Mouse (Mus musculus) MEL (cell line): ENCODE data around the gene Prkar1a. TPM values are rescaled to one million over a fixed set of nuclear protein-coding genes. Genes with fewer than 3 reads are reported as not detected.

Source experiments
- DNase-seq: peaks from one replicate; pipeline ENCODE4 v3.0.0; 2011; ENCODE audit warnings: low read depth, low spot score
- H3K27ac ChIP-seq: 2 replicates; pipeline ENCODE4 v1.5.1; 2012; ENCODE audit warnings: low read depth, mild to moderate bottlenecking, control low read depth, low read length, moderate library complexity; ENCODE audit not compliant: control insufficient read depth
- H3K27me3 ChIP-seq, 2 experiments: fragments of 150-350 bp in 1 of 2; sonication (generic) in 1 of 2; 2 replicates each; pipeline ENCODE4 v1.6.1; 2012; ENCODE audit warnings: low read length in 2 of 2, mild to moderate bottlenecking in 2 of 2, improper control_type of control experiment in 1 of 2, moderate library complexity in 1 of 2; ENCODE audit not compliant: insufficient read depth in 2 of 2, control insufficient read depth in 1 of 2
- H3K36me3 ChIP-seq, 2 experiments: 2 replicates each; pipeline ENCODE4 v1.6.1; 2012 to 2014; ENCODE audit warnings: low read length in 2 of 2, improper control_type of control experiment in 1 of 2, inconsistent platforms in 1 of 2, mild to moderate bottlenecking in 1 of 2; ENCODE audit not compliant: insufficient read depth in 2 of 2, control insufficient read depth in 1 of 2
- H3K4me1 ChIP-seq, 2 experiments: fragments of 150-350 bp in 1 of 2; sonication (generic) in 1 of 2; 2 replicates each; pipeline ENCODE4 v1.6.1; 2012; ENCODE audit warnings: low read length in 2 of 2, improper control_type of control experiment in 1 of 2, mild to moderate bottlenecking in 1 of 2; ENCODE audit not compliant: insufficient read depth in 2 of 2, control insufficient read depth in 1 of 2
- H3K4me3 ChIP-seq, 2 experiments: fragments of 150-350 bp in 1 of 2; sonication (generic) in 1 of 2; 2 replicates each; pipeline ENCODE4 v1.5.1; 2012; ENCODE audit warnings: low read depth in 2 of 2, low read length in 2 of 2, mild to moderate bottlenecking in 2 of 2, moderate library complexity in 2 of 2, control low read depth in 1 of 2, improper control_type of control experiment in 1 of 2; ENCODE audit not compliant: control insufficient read depth in 1 of 2, insufficient read depth in 1 of 2
- H3K79me2 ChIP-seq: 2 replicates; pipeline ENCODE4 v1.6.1; 2012; ENCODE audit warnings: mild to moderate bottlenecking, low read length, moderate library complexity; ENCODE audit not compliant: control insufficient read depth, poor library complexity, insufficient read depth
- H3K9ac ChIP-seq: 2 replicates; pipeline ENCODE4 v1.6.1; 2012; ENCODE audit warnings: low read depth, mild to moderate bottlenecking, control low read depth, low read length, moderate library complexity; ENCODE audit not compliant: control insufficient read depth, poor library complexity, severe bottlenecking
- H3K9me3 ChIP-seq: fragments of 150-350 bp; sonication (generic); replicated peaks from 2 replicates; pipeline ENCODE4 v1.6.1; 2012; ENCODE audit warnings: mild to moderate bottlenecking, low read length, improper control_type of control experiment, moderate library complexity; ENCODE audit not compliant: insufficient read depth
- BHLHE40 ChIP-seq: IDR thresholded peaks from 2 replicates; pipeline ENCODE4 v1.6.1; 2012; ENCODE audit warnings: low read depth, mild to moderate bottlenecking, inconsistent platforms, low read length, improper control_type of control experiment, borderline replicate concordance
- CHD1 ChIP-seq: IDR thresholded peaks from 2 replicates; pipeline ENCODE4 v1.6.1; 2012; ENCODE audit warnings: low read depth, mild to moderate bottlenecking, inconsistent platforms, low read length, improper control_type of control experiment
- CHD2 ChIP-seq: IDR thresholded peaks from 2 replicates; pipeline ENCODE4 v1.6.1; 2011; ENCODE audit warnings: low read length, improper control_type of control experiment
- CTCF ChIP-seq, 3 experiments: IDR thresholded peaks in 2 of 3; conservative IDR thresholded peaks in 1 of 3; 2 replicates each; pipeline ENCODE4 v1.5.1; 2011 to 2012; ENCODE audit warnings: low read length in 3 of 3, low read depth in 2 of 3, mild to moderate bottlenecking in 2 of 3, improper control_type of control experiment in 1 of 3, inconsistent platforms in 1 of 3, mixed read lengths in 1 of 3, moderate library complexity in 1 of 3; ENCODE audit not compliant: control insufficient read depth in 1 of 3, insufficient read depth in 1 of 3, poor library complexity in 1 of 3, severe bottlenecking in 1 of 3
- E2F4 ChIP-seq: IDR thresholded peaks from 2 replicates; pipeline ENCODE4 v1.6.1; 2011; ENCODE audit warnings: low read depth, low read length, improper control_type of control experiment, borderline replicate concordance
- ELF1 ChIP-seq: IDR thresholded peaks from 2 replicates; pipeline ENCODE4 v1.6.1; 2014; ENCODE audit warnings: low read depth, mild to moderate bottlenecking, inconsistent platforms, low read length, improper control_type of control experiment, moderate library complexity
- EP300 ChIP-seq, 2 experiments: IDR thresholded peaks; 2 replicates each; pipeline ENCODE4 v1.6.1; 2011; ENCODE audit warnings: improper control_type of control experiment in 2 of 2, low read length in 2 of 2, low read depth in 1 of 2, mild to moderate bottlenecking in 1 of 2
- ETS1 ChIP-seq: IDR thresholded peaks from 2 replicates; pipeline ENCODE4 v1.6.1; 2012; ENCODE audit warnings: low read depth, mild to moderate bottlenecking, inconsistent platforms, low read length, improper control_type of control experiment, moderate library complexity
- GABPA ChIP-seq: IDR thresholded peaks from 2 replicates; pipeline ENCODE4 v1.6.1; 2012; ENCODE audit warnings: low read depth, mild to moderate bottlenecking, inconsistent platforms, low read length, improper control_type of control experiment, moderate library complexity
- GATA1 ChIP-seq: IDR thresholded peaks from 2 replicates; pipeline ENCODE4 v1.6.1; 2011; ENCODE audit warnings: low read depth, low read length, improper control_type of control experiment
- HCFC1 ChIP-seq: IDR thresholded peaks from 2 replicates; pipeline ENCODE4 v1.6.1; 2012; ENCODE audit warnings: low read depth, mild to moderate bottlenecking, inconsistent platforms, low read length, improper control_type of control experiment, moderate library complexity
- JUND ChIP-seq: IDR thresholded peaks from 2 replicates; pipeline ENCODE4 v1.6.1; 2011; ENCODE audit warnings: low read depth, mild to moderate bottlenecking, improper control_type of control experiment, low read length
- MAFK ChIP-seq: IDR thresholded peaks from 2 replicates; pipeline ENCODE4 v1.6.1; 2011; ENCODE audit warnings: low read depth, mild to moderate bottlenecking, low read length, improper control_type of control experiment, borderline replicate concordance
- MAX ChIP-seq: IDR thresholded peaks from 2 replicates; pipeline ENCODE4 v1.6.1; 2011; ENCODE audit warnings: low read length, improper control_type of control experiment
- MAZ ChIP-seq: IDR thresholded peaks from 2 replicates; pipeline ENCODE4 v1.6.1; 2012; ENCODE audit warnings: low read depth, mild to moderate bottlenecking, inconsistent platforms, low read length, improper control_type of control experiment
- MEF2A ChIP-seq: IDR thresholded peaks from 2 replicates; pipeline ENCODE4 v1.6.1; 2014; ENCODE audit warnings: low read depth, mild to moderate bottlenecking, inconsistent platforms, low read length, improper control_type of control experiment; ENCODE audit not compliant: poor library complexity, insufficient replicate concordance, severe bottlenecking; ENCODE audit errors: extremely low read depth
- MXI1 ChIP-seq: IDR thresholded peaks from 2 replicates; pipeline ENCODE4 v1.6.1; 2011; ENCODE audit warnings: mild to moderate bottlenecking, low read depth, low read length, improper control_type of control experiment
- MYB ChIP-seq: IDR thresholded peaks from 2 replicates; pipeline ENCODE4 v1.6.1; 2011; ENCODE audit warnings: mild to moderate bottlenecking, low read depth, low read length, improper control_type of control experiment
- MYC ChIP-seq: IDR thresholded peaks from 2 replicates; pipeline ENCODE4 v1.6.1; 2011; ENCODE audit warnings: low read depth, mild to moderate bottlenecking, low read length, improper control_type of control experiment, moderate library complexity
- NELFE ChIP-seq: IDR thresholded peaks from 2 replicates; pipeline ENCODE4 v1.6.1; 2011; ENCODE audit warnings: low read depth, low read length, improper control_type of control experiment
- NRF1 ChIP-seq: IDR thresholded peaks from 2 replicates; pipeline ENCODE4 v1.6.1; 2014; ENCODE audit warnings: low read depth, mild to moderate bottlenecking, inconsistent platforms, low read length, improper control_type of control experiment, moderate library complexity; ENCODE audit not compliant: poor library complexity, insufficient read depth, severe bottlenecking
- POLR2A ChIP-seq, 2 experiments: IDR thresholded peaks; 2 replicates each; pipeline ENCODE4 v1.6.1; 2011 to 2012; ENCODE audit warnings: low read length in 2 of 2, mild to moderate bottlenecking in 2 of 2, control low read depth in 1 of 2, improper control_type of control experiment in 1 of 2, low read depth in 1 of 2, moderate library complexity in 1 of 2; ENCODE audit not compliant: control insufficient read depth in 1 of 2, insufficient read depth in 1 of 2, poor library complexity in 1 of 2
- POLR2AphosphoS2 ChIP-seq: IDR thresholded peaks from 2 replicates; pipeline ENCODE4 v1.6.1; 2011; ENCODE audit warnings: low read length, improper control_type of control experiment
- POLR2AphosphoS5 ChIP-seq: IDR thresholded peaks from 2 replicates; pipeline ENCODE4 v1.6.1; 2012; ENCODE audit warnings: low read depth, borderline replicate concordance, mild to moderate bottlenecking, inconsistent platforms, low read length, moderate library complexity, mixed read lengths
- RAD21 ChIP-seq: IDR thresholded peaks from 2 replicates; pipeline ENCODE4 v1.6.1; 2011; ENCODE audit warnings: mild to moderate bottlenecking, low read depth, low read length, improper control_type of control experiment
- RCOR1 ChIP-seq: IDR thresholded peaks from 2 replicates; pipeline ENCODE4 v1.6.1; 2012; ENCODE audit warnings: low read depth, mild to moderate bottlenecking, inconsistent platforms, low read length, improper control_type of control experiment
- SIN3A ChIP-seq: IDR thresholded peaks from 2 replicates; pipeline ENCODE4 v1.6.1; 2012; ENCODE audit warnings: low read length, improper control_type of control experiment, inconsistent platforms
- SMC3 ChIP-seq: IDR thresholded peaks from 2 replicates; pipeline ENCODE4 v1.6.1; 2011; ENCODE audit warnings: low read depth, low read length, improper control_type of control experiment
- TAL1 ChIP-seq: IDR thresholded peaks from 2 replicates; pipeline ENCODE4 v1.6.1; 2012; ENCODE audit warnings: mild to moderate bottlenecking, inconsistent platforms, low read length, moderate library complexity, mixed read lengths
- TBP ChIP-seq: IDR thresholded peaks from 2 replicates; pipeline ENCODE4 v1.8.0; 2011; ENCODE audit warnings: low read depth, low read length, improper control_type of control experiment
- TCF12 ChIP-seq: IDR thresholded peaks from 2 replicates; pipeline ENCODE4 v1.6.1; 2014; ENCODE audit warnings: low read depth, mild to moderate bottlenecking, inconsistent platforms, low read length, improper control_type of control experiment, moderate library complexity
- UBTF ChIP-seq: IDR thresholded peaks from 2 replicates; pipeline ENCODE4 v1.6.1; 2012; ENCODE audit warnings: low read depth, mild to moderate bottlenecking, inconsistent platforms, low read length, improper control_type of control experiment, moderate library complexity, borderline replicate concordance; ENCODE audit not compliant: insufficient read depth
- USF1 ChIP-seq: IDR thresholded peaks from 2 replicates; pipeline ENCODE4 v1.6.1; 2014; ENCODE audit warnings: low read depth, mild to moderate bottlenecking, inconsistent platforms, low read length, improper control_type of control experiment, moderate library complexity
- ZKSCAN1 ChIP-seq: IDR thresholded peaks from 2 replicates; pipeline ENCODE4 v1.6.1; 2012; ENCODE audit warnings: low read depth, mild to moderate bottlenecking, inconsistent platforms, low read length, improper control_type of control experiment, moderate library complexity
- ZMIZ1 ChIP-seq: IDR thresholded peaks from 2 replicates; pipeline ENCODE4 v1.6.1; 2012; ENCODE audit warnings: low read depth, mild to moderate bottlenecking, inconsistent platforms, low read length, improper control_type of control experiment, moderate library complexity
- ZNF384 ChIP-seq: IDR thresholded peaks from 2 replicates; pipeline ENCODE4 v1.6.1; 2012; ENCODE audit warnings: low read depth, mild to moderate bottlenecking, inconsistent platforms, low read length, improper control_type of control experiment
- polyA plus RNA-seq, 2 experiments: library from polyadenylated mRNA; stranded (reverse) in 1 of 2; unstranded in 1 of 2; fragments of >175 nt in 1 of 2; fragments of >200 nt in 1 of 2; gene quantifications; 2 replicates each; pipeline versions ENCODE4 v1.2.1 to v1.2.4; 2012; ENCODE audit warnings: low replicate concordance in 2 of 2, low read depth in 1 of 2; ENCODE audit not compliant: insufficient read length in 2 of 2, insufficient read depth in 1 of 2, missing spikeins in 1 of 2
- total RNA-seq: library from RNA; depleted of rRNA; stranded (reverse); fragments of 300-350 nt; gene quantifications from 2 replicates; pipeline ENCODE4 v1.2.3, GENCODE M21; 2012

The Prkar1a gene
- total and polyA plus RNA-seq, 3 experiments: 69.6 to 152 TPM; not detected in 1

DNA sequence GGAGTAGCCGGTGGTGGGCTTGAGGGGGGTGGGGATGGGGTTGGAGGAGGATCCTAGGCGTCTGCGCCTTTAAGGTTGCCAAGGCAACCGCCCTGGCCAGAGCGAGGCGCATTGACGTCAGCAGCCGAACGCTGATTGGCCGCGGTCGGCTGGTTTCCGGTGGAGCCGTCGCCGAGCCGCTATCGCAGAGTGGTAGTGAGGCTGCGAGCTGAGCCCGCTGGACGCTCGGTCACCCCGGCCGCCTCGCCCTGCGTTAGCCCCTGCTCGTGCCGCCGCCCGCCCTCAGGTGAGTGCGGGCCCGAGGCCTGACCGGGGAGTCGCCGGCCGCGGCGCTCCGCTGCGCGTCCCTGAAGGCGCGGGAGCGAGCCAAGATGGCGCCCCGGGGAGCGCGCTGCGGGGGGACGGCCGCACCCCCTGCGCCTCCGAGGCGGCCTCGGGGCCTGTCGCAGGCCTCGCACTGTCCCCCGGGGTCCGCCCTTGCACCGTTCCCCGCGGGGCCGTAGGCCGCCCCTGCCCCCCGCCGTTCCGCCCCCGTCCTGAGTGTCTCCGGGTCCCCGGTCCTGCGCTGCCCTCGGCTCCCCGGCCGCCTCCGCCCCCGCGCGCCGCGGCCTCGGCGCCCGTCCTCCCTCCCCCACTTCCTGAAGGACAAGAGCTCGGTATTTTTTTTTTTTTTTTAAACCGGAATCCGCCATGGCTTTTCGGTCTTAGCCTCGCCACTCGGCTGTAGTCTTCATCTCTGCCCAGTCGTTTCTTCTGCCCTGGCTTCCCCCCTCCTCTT is 1.8 kb downstream of the Prkar1a start:
- DNase-seq: peak; percentile 93
- Histone ChIP-seq H3K9ac (peak overlapping the region; percentile 98), H3K9me3 (no peaks in the 10 kb centered on the region), H3K4me3 (peak overlapping the region; percentile 82 to 89), H3K36me3 (peaks cover 14 to 43% of the 10 kb centered on the region in 2 experiments), H3K27ac (peak overlapping the region; percentile 86), H3K4me1 (peaks cover 19 to 29% of the 10 kb centered on the region in 2 experiments), H3K79me2 (peaks cover 35% of the 10 kb centered on the region), H3K27me3 (peaks cover 6 to 9% of the 10 kb centered on the region in 2 experiments)
- TF ChIP-seq POLR2AphosphoS2 (peak; percentile 79; the same call in 1 of the 2 replicates), CTCF (IDR thresholded peaks at IDR 0.05 in 2 of 3, conservative IDR thresholded peaks at IDR 0.05 in 1 of 3; ENCODE audit: control insufficient read depth in 1 of 3, insufficient read depth in 1 of 3, low read depth in 2 of 3, low read length in 3 of 3, poor library complexity in 1 of 3, severe bottlenecking in 1 of 3) (no peak), ELF1 (peak; percentile 73), GATA1 (no peak), EP300 (IDR thresholded peaks at IDR 0.05; ENCODE audit: low read depth in 1 of 2, low read length in 2 of 2) (peak in 1 of 2 experiments; percentile 12; a peak in 2 of 4 replicates), MYC (no peak), MAFK (no peak), BHLHE40 (no peak), RCOR1 (no peak), MAZ (peak; percentile 11), POLR2A (IDR thresholded peaks at IDR 0.05; ENCODE audit: control insufficient read depth in 1 of 2, insufficient read depth in 1 of 2, low read depth in 1 of 2, low read length in 2 of 2, poor library complexity in 1 of 2) (peak; percentile 92), GABPA (no peak), CHD2 (no peak), ZKSCAN1 (no peak), RAD21 (no peak), SIN3A (peak; percentile 66; the same call in 1 of the 2 replicates), NRF1 (no peak), HCFC1 (peak; percentile 83), ZNF384 (peak; percentile 85), SMC3 (no peak), CHD1 (no peak), E2F4 (no peak), MXI1 (no peak), MYB (no peak), ZMIZ1 (peak; percentile 87), MAX (peak; percentile 54; the same call in 1 of the 2 replicates), ETS1 (peak; percentile 31; the same call in 1 of the 2 replicates), TAL1 (no peak), JUND (no peak), NELFE (peak; percentile 95), TCF12 (peak; percentile 71), USF1 (0 out of 2 replicates have a peak, but pooled peaks have one; percentile 14), MEF2A (peak; percentile 64; the same call in 1 of the 2 replicates), UBTF (0 out of 2 replicates have a peak, but pooled peaks have one; percentile 18), POLR2AphosphoS5 (no peak), TBP (peak; percentile 60)
